Mouse (Mus musculus): ENCODE results near the gene Npas3. TPM values are rescaled to one million over a fixed set of nuclear protein-coding genes. Genes with fewer than 3 reads are reported as not detected.

Gene Npas3
- polyA plus RNA-seq, 1 experiment from 2014 or later, result 26.2 TPM

DNA sequence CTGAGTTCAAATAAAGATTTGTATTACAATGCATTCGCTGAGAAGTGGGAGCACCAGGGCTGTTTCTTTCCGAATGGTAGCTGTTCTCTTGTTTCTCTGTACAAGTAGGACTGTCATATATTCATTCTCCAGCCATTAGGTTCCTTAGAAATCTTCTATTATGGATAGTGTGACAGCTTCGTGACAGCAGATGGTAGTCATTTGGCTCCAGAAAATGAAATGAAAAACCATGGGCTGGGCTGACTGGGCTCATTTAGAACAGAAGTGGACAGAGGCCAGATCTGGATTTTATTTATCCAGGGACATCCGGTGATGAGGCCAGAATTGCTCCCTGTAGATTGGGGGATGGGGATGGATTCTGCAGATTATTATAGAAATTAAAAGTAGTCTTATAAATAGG, 621.5 kb downstream of the Npas3 start:
- Histone ChIP-seq H3K36me3 (no peaks in the 10 kb centered on the region), H3K4me1 (peaks cover 5% of the 10 kb centered on the region), H3K27ac (no peak overlapping the region), H3K4me2 (replicated peaks) (no peak overlapping the region), H3K27me3 (no peaks in the 10 kb centered on the region), H3K9me3 (replicated peaks) (no peaks in the 10 kb centered on the region), H3K4me3 (no peak overlapping the region), H3K9ac (no peak overlapping the region)
- no peak for ATAC-seq (ENCODE audit: low FRiP score)
- 62% methylated on average over 4 of the region's 4 CpGs for WGBS

DNA sequence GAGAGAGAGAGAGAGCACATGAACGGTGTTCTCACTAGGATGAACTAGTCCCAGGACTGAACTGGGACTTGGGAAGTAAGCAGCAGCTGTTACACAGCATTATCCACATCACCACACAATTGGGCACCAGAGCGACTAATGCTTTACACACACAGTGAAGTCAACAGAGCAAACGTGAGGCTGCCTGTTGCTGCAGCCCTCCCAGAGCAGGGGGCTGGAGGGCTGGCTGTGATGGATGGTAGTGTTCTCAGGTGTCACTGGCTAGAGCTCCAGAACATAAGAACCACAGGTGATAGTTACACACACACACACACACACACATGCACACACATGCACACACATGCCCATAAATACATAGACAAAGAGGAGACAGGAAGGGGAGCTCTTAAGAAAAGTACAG, 626.7 kb downstream of the Npas3 start:
- H3K27ac ChIP-seq, result no peak overlapping the region
- H3K9ac ChIP-seq, result no peak overlapping the region
- no peak for ATAC-seq (ENCODE audit: low FRiP score)
- no peaks in the 10 kb centered on the region for H3K36me3 ChIP-seq
- no peaks in the 10 kb centered on the region for H3K9me3 ChIP-seq (replicated peaks)
- WGBS, result 35% methylated on average over 3 of the region's 3 CpGs
- H3K27me3 ChIP-seq, result no peaks in the 10 kb centered on the region
- H3K4me1 ChIP-seq, result no peaks in the 10 kb centered on the region
- no peak overlapping the region for H3K4me2 ChIP-seq (replicated peaks)
- H3K4me3 ChIP-seq, result no peak overlapping the region

- no peaks in the 10 kb centered on the region for H3K9me3 ChIP-seq (replicated peaks)
- no peak overlapping the region for H3K4me2 ChIP-seq (replicated peaks)
- H3K27ac ChIP-seq, result no peak overlapping the region
- no peak overlapping the region for H3K9ac ChIP-seq
- H3K36me3 ChIP-seq, result no peaks in the 10 kb centered on the region
- 90% methylated on average over 5 of the region's 5 CpGs for WGBS
- H3K4me1 ChIP-seq, result no peaks in the 10 kb centered on the region
- H3K4me3 ChIP-seq, result no peak overlapping the region
- H3K27me3 ChIP-seq, result no peaks in the 10 kb centered on the region
- no peak for ATAC-seq (ENCODE audit: low FRiP score)
These were observed 628.2 kb downstream of the Npas3 start for GRCm38 (mm10) chr12:53876693-53877092.

DNA sequence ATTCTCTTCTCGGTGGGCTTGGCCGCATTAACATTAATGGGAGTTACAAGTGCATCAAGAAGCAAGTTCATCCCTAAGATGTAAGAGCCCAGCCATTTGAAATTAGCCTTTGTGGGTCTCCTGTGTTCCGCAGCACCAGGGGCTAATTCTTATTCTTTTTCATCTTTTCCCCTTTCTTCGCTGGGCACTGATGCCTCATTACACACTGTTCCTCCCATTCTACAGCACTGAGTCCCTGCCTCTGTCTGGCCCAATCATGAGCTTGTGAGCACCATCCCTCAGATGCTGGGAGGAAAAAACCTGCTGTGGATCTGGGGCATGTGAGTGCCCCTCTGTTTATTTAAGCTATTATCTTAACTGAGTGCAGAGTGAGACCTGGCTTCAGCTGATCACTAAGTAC, 633.2 kb downstream of the Npas3 start:
- Histone ChIP-seq H3K4me2 (replicated peaks) (no peak overlapping the region), H3K4me1 (no peaks in the 10 kb centered on the region), H3K9me3 (replicated peaks) (no peaks in the 10 kb centered on the region), H3K27ac (no peak overlapping the region), H3K27me3 (no peaks in the 10 kb centered on the region), H3K9ac (no peak overlapping the region), H3K36me3 (no peaks in the 10 kb centered on the region), H3K4me3 (no peak overlapping the region)
- WGBS, result 79% methylated on average over 4 of the region's 4 CpGs
- ATAC-seq (ENCODE audit: low FRiP score), result no peak

GRCm38 (mm10) chr12:53882863-53883262, 634.4 kb downstream of the Npas3 start:
- Histone ChIP-seq H3K9ac (no peak overlapping the region), H3K4me3 (no peak overlapping the region), H3K27me3 (no peaks in the 10 kb centered on the region), H3K4me2 (replicated peaks) (no peak overlapping the region), H3K27ac (no peak overlapping the region), H3K4me1 (no peaks in the 10 kb centered on the region), H3K9me3 (replicated peaks) (no peaks in the 10 kb centered on the region), H3K36me3 (no peaks in the 10 kb centered on the region)
- no peak for ATAC-seq (ENCODE audit: low FRiP score)
- WGBS, result 88% methylated on average over 8 of the region's 8 CpGs

- WGBS, result 54% methylated on average over 4 of the region's 4 CpGs
- no peak overlapping the region for H3K4me2 ChIP-seq (replicated peaks)
- H3K27me3 ChIP-seq, result no peaks in the 10 kb centered on the region
- no peak overlapping the region for H3K27ac ChIP-seq
- H3K9me3 ChIP-seq (replicated peaks), result no peaks in the 10 kb centered on the region
- H3K4me3 ChIP-seq, result no peak overlapping the region
- no peaks in the 10 kb centered on the region for H3K36me3 ChIP-seq
- no peak overlapping the region for H3K9ac ChIP-seq
- H3K4me1 ChIP-seq, result no peaks in the 10 kb centered on the region
- no peak for ATAC-seq (ENCODE audit: low FRiP score)
These were observed 640.1 kb downstream of the Npas3 start for GRCm38 (mm10) chr12:53888624-53889023.

GRCm38 (mm10) chr12:53895909-53896308, 647.4 kb downstream of the Npas3 start:
- Histone ChIP-seq H3K4me2 (replicated peaks) (no peak overlapping the region), H3K36me3 (no peaks in the 10 kb centered on the region), H3K9me3 (replicated peaks) (no peaks in the 10 kb centered on the region), H3K27me3 (no peaks in the 10 kb centered on the region), H3K9ac (no peak overlapping the region), H3K27ac (no peak overlapping the region), H3K4me1 (no peaks in the 10 kb centered on the region), H3K4me3 (no peak overlapping the region)
- no peak for ATAC-seq (ENCODE audit: low FRiP score)
- 87% methylated on average over 5 of the region's 5 CpGs for WGBS

GRCm38 (mm10) chr12:53908761-53909160, 660.3 kb downstream of the Npas3 start:
- Histone ChIP-seq H3K27me3 (no peaks in the 10 kb centered on the region), H3K36me3 (no peaks in the 10 kb centered on the region), H3K9ac (no peak overlapping the region), H3K4me3 (no peak overlapping the region), H3K4me1 (peaks cover 3% of the 10 kb centered on the region; the same call in 1 of the 2 replicates), H3K4me2 (replicated peaks) (no peak overlapping the region), H3K27ac (no peak overlapping the region), H3K9me3 (replicated peaks) (no peaks in the 10 kb centered on the region)
- ATAC-seq (ENCODE audit: low FRiP score), result no peak
- 85% methylated on average over 8 of the region's 8 CpGs for whole genome bisulfite sequencing

DNA sequence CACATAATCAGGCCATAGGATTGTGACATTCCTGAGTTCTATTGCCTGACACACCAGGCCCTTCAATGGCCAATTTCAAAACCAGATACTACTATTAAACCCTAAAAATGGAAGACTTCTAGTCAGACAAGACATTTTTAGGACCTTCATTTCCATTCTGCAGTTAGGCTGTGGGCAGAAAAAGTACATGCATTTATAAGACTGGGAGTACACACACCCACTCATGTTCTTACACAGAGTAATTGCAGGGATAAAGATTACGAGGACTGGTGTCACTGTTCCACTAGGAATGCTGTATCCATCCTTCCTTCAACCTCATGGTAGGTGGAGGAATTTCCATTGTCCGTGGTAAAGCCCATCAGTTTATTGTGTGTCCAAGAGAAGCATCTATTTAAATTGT, 661.7 kb downstream of the Npas3 start:
- Histone ChIP-seq H3K4me3 (no peak overlapping the region), H3K4me2 (replicated peaks) (no peak overlapping the region), H3K27ac (no peak overlapping the region), H3K9ac (no peak overlapping the region), H3K27me3 (no peaks in the 10 kb centered on the region), H3K4me1 (peaks cover 6% of the 10 kb centered on the region), H3K36me3 (no peaks in the 10 kb centered on the region), H3K9me3 (replicated peaks) (no peaks in the 10 kb centered on the region)
- 88% methylated on average over 2 of the region's 2 CpGs for WGBS
- no peak for ATAC-seq (ENCODE audit: low FRiP score)

DNA sequence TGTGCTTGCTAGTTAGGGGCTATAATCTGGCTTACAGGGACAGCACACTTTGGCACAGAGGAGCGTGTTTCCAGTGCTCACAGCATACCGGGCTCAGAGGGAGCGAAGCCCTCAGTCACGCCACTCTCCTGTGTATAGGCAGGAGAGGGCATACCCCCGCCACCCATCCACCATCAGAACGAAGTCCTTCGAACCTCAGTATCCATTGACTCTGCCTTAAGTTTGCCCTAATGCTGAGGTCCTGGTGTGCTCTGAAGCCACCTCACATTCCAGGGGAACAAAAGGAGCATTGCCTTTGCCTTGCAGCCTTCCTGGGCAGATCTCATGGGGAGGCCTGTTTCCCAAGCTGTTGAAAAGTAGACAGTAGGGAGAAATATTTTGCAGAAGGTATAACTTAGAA, 673.7 kb downstream of the Npas3 start:
- ATAC-seq (ENCODE audit: low FRiP score), result no peak
- no peaks in the 10 kb centered on the region for H3K27me3 ChIP-seq
- no peak overlapping the region for H3K4me2 ChIP-seq (replicated peaks)
- no peaks in the 10 kb centered on the region for H3K9me3 ChIP-seq (replicated peaks)
- no peak overlapping the region for H3K9ac ChIP-seq
- H3K36me3 ChIP-seq, result no peaks in the 10 kb centered on the region
- no peak overlapping the region for H3K4me3 ChIP-seq
- H3K27ac ChIP-seq, result no peak overlapping the region
- H3K4me1 ChIP-seq, result peaks cover 22% of the 10 kb centered on the region
- WGBS, result 88% methylated on average over 7 of the region's 7 CpGs

GRCm38 (mm10) chr12:53948826-53949225, 700.3 kb downstream of the Npas3 start:
- Histone ChIP-seq H3K4me2 (replicated peaks) (no peak overlapping the region), H3K9ac (no peak overlapping the region), H3K27me3 (no peaks in the 10 kb centered on the region), H3K9me3 (replicated peaks) (no peaks in the 10 kb centered on the region), H3K27ac (no peak overlapping the region), H3K36me3 (no peaks in the 10 kb centered on the region), H3K4me3 (no peak overlapping the region), H3K4me1 (peaks cover 3% of the 10 kb centered on the region; the same call in 1 of the 2 replicates)
- ATAC-seq (ENCODE audit: low FRiP score), result no peak
- WGBS, result 47% methylated on average over 2 of the region's 2 CpGs

DNA sequence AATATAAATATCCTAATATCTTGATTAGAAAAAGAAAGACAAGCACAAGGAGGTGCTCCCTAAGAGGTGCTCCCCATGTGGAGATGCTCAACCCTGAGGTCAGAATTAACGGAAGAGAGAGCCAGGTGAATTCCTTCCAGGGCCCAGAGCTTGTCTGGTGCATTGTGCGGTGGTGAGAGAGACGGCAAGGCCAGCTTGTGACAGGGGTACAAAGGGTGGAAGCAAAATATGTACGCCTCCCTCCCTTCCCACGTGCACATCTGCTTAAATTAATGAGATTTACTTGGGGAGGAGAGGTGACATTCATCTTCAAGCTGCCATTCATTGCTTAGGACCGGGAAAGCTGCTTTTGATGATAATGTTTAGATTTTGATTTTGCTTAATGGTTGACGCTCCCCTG, 713.5 kb downstream of the Npas3 start:
- Histone ChIP-seq H3K27ac (peak overlapping the region; percentile 35; the same call in 1 of the 2 replicates), H3K4me2 (replicated peaks) (no peak overlapping the region), H3K36me3 (no peaks in the 10 kb centered on the region), H3K9me3 (replicated peaks) (no peaks in the 10 kb centered on the region), H3K9ac (no peak overlapping the region), H3K27me3 (no peaks in the 10 kb centered on the region), H3K4me3 (no peak overlapping the region), H3K4me1 (peaks cover 11% of the 10 kb centered on the region)
- peak; percentile 68 for ATAC-seq (ENCODE audit: low FRiP score)
- 53% methylated on average over 7 of the region's 7 CpGs for WGBS

DNA sequence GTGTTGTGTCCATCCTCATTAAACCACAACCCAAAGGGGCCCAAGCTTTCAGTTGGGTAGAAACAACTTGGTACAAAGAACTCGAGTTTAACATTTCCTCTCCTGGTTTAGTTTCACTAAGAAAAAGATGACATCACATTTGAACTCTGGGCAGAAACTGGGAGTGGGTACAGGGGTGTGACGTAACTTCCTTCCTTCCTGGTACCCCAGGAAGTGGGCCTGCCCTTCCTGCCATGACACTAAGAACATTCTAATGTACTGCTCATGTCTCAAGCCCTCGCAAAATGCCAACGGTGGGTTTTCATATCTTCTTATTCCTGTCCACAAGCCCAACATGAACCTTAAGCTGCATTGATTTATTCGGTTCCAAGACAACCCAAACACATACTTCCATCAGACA, 715.1 kb downstream of the Npas3 start:
- no peaks in the 10 kb centered on the region for H3K27me3 ChIP-seq
- H3K9ac ChIP-seq, result no peak overlapping the region
- H3K36me3 ChIP-seq, result no peaks in the 10 kb centered on the region
- no peaks in the 10 kb centered on the region for H3K9me3 ChIP-seq (replicated peaks)
- H3K27ac ChIP-seq, result no peak overlapping the region
- H3K4me3 ChIP-seq, result no peak overlapping the region
- WGBS, result 90% methylated on average over 5 of the region's 5 CpGs
- no peak for ATAC-seq (ENCODE audit: low FRiP score)
- H3K4me2 ChIP-seq (replicated peaks), result no peak overlapping the region
- peaks cover 11% of the 10 kb centered on the region for H3K4me1 ChIP-seq

Data from hindbrain, embryonic 12.5 days (tissue).